Comparison of ENCODE assay signal across 14 mouse cellular contexts in the genomic region with DNA sequence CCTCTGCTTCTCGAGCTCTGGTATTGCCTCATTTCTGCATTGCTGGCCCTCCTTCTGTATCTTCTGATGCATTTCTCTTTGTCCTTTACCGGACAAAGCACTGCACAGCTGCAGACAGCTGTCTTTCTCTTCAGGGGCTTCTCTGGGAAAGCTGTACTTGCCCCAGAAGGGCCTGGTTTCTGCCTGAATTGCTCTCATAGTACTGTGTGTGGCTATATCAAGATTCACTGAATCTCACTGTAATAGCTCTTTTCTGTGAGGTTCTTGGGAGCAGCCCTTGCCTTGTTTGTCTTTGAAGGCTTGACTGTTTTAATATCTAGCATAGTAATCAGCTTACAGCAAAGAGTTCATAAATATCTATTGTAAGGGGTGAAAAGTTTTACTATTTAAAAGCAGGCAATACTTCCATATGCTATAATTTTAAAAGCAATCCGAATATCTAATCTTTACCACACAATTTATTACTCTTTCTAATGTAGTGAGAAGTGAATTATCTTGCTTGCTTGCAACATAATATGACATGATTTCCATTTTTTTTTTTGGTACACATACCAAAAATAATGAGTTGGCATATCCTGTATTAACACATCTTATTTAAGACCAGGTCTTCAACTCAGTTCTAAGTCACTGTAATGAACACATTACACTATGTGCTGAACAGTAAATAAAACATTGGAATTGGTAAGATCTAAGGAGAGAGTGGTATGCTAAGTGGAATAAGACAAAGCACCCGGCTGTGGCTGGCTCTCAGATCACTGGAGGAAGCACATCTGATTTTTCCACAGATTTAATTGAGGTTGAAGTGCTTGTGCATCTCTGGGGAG.
DNase-seq lines count a peak whose midpoint lies in the region; ATAC-seq lines count a peak whose summit lies in the region.
"Had no signal": no experiment of that assay in that cellular context is flagged by ENCODE, and none has a peak within 500 bp of the region (broad histone marks: within the 10 kb centered on the region; RNA-seq: fewer than 3 reads in every experiment).

No protein-coding gene starts in this region.

- no peak overlapping the region for H3K4me3 ChIP-seq in hindbrain, embryonic 10.5 days
- no peak overlapping the region for H3K4me3 ChIP-seq in hindbrain, embryonic 11.5 days (ENCODE audit: low read depth, low read length)
- H3K4me3 ChIP-seq in midbrain, embryonic 11.5 days (ENCODE audit: low read depth, low read length) = no peak overlapping the region
- H3K4me3 ChIP-seq in midbrain, embryonic 16.5 days (ENCODE audit: low read depth, low read length) = no peak overlapping the region
- H3K4me3 ChIP-seq in neural tube, embryonic 14.5 days (ENCODE audit: low read depth, low read length) = no peak overlapping the region
- H3K4me3 ChIP-seq: hindbrain, embryonic 13.5 days; left cerebral cortex, adult 2 months had no signal

- DNase-seq in hindbrain, embryonic 10.5 days (ENCODE audit: low spot score) = no peak
- no peak for DNase-seq in hindbrain, embryonic 11.5 days (ENCODE audit: low spot score)
- DNase-seq in midbrain, embryonic 11.5 days (ENCODE audit: low spot score, missing footprints) = peak; percentile 81
- DNase-seq in lung, postnatal 14 days = peak; percentile 35
- DNase-seq in frontal cortex, adult 2 months (ENCODE audit: extremely low spot score in 1 of 2, low spot score in 1 of 2) = no peak
- no peak for DNase-seq in B cell, adult 2 months
- DNase-seq: cerebellum, adult 11-12 months; thymus, postnatal 25 days had no signal

- no peaks in the 10 kb centered on the region for H3K27me3 ChIP-seq in hindbrain, embryonic 10.5 days (ENCODE audit: insufficient read depth, poor library complexity, severe bottlenecking)
- H3K27me3 ChIP-seq in hindbrain, embryonic 11.5 days (ENCODE audit: control insufficient read depth, insufficient read depth, low read length) = no peaks in the 10 kb centered on the region
- no peaks in the 10 kb centered on the region for H3K27me3 ChIP-seq in midbrain, embryonic 11.5 days (ENCODE audit: control insufficient read depth, insufficient read depth, low read length)
- no peaks in the 10 kb centered on the region for H3K27me3 ChIP-seq in midbrain, embryonic 16.5 days (ENCODE audit: control insufficient read depth, insufficient read depth, low read depth, low read length)
- H3K27me3 ChIP-seq in neural tube, embryonic 14.5 days (ENCODE audit: control insufficient read depth, insufficient read depth, low read length) = no peaks in the 10 kb centered on the region
- H3K27me3 ChIP-seq: hindbrain, embryonic 13.5 days had no signal

- H3K4me1 ChIP-seq in hindbrain, embryonic 10.5 days (replicated peaks) = peaks cover 27% of the 10 kb centered on the region
- H3K4me1 ChIP-seq in hindbrain, embryonic 11.5 days (replicated peaks; ENCODE audit: control insufficient read depth, insufficient read depth, low read length) = no peaks in the 10 kb centered on the region
- H3K4me1 ChIP-seq in midbrain, embryonic 11.5 days (ENCODE audit: control insufficient read depth, insufficient read depth, low read length) = peaks cover 16% of the 10 kb centered on the region
- H3K4me1 ChIP-seq in midbrain, embryonic 16.5 days (ENCODE audit: control insufficient read depth, insufficient read depth, low read length) = peaks cover 6% of the 10 kb centered on the region
- no peaks in the 10 kb centered on the region; the same call in 1 of the 2 replicates for H3K4me1 ChIP-seq in neural tube, embryonic 14.5 days (ENCODE audit: control insufficient read depth, insufficient read depth, low read length)

- no peaks in the 10 kb centered on the region for H3K9me3 ChIP-seq in hindbrain, embryonic 10.5 days
- no peaks in the 10 kb centered on the region for H3K9me3 ChIP-seq in hindbrain, embryonic 11.5 days (ENCODE audit: control insufficient read depth, low read length)
- no peaks in the 10 kb centered on the region for H3K9me3 ChIP-seq in midbrain, embryonic 11.5 days (ENCODE audit: control insufficient read depth, low read length)
- H3K9me3 ChIP-seq in midbrain, embryonic 16.5 days (replicated peaks; ENCODE audit: control insufficient read depth, low read length, poor library complexity, severe bottlenecking) = no peaks in the 10 kb centered on the region
- no peaks in the 10 kb centered on the region for H3K9me3 ChIP-seq in neural tube, embryonic 14.5 days (ENCODE audit: control insufficient read depth, low read length)
- H3K9me3 ChIP-seq: hindbrain, embryonic 13.5 days had no signal

- H3K9ac ChIP-seq in hindbrain, embryonic 11.5 days (ENCODE audit: low read depth, low read length) = no peak overlapping the region
- H3K9ac ChIP-seq in midbrain, embryonic 11.5 days (ENCODE audit: low read length) = no peak overlapping the region
- no peak overlapping the region for H3K9ac ChIP-seq in midbrain, embryonic 16.5 days (ENCODE audit: low read depth, low read length)
- no peak overlapping the region for H3K9ac ChIP-seq in neural tube, embryonic 14.5 days (replicated peaks; ENCODE audit: low read depth, low read length)
- H3K9ac ChIP-seq: hindbrain, embryonic 13.5 days had no signal

- H3K36me3 ChIP-seq in hindbrain, embryonic 10.5 days = no peaks in the 10 kb centered on the region
- H3K36me3 ChIP-seq in hindbrain, embryonic 11.5 days (ENCODE audit: control insufficient read depth, insufficient read depth, low read length) = no peaks in the 10 kb centered on the region
- H3K36me3 ChIP-seq in midbrain, embryonic 11.5 days (ENCODE audit: control insufficient read depth, insufficient read depth, low read length) = no peaks in the 10 kb centered on the region
- no peaks in the 10 kb centered on the region for H3K36me3 ChIP-seq in midbrain, embryonic 16.5 days (ENCODE audit: control insufficient read depth, insufficient read depth, low read length)
- H3K36me3 ChIP-seq in neural tube, embryonic 14.5 days (ENCODE audit: control insufficient read depth, insufficient read depth, low read length) = no peaks in the 10 kb centered on the region
- H3K36me3 ChIP-seq: hindbrain, embryonic 13.5 days had no signal

- ATAC-seq in hindbrain, embryonic 11.5 days (ENCODE audit: low FRiP score) = no peak
- peak; percentile 63 for ATAC-seq in midbrain, embryonic 11.5 days (ENCODE audit: low FRiP score)
- no peak for ATAC-seq in midbrain, embryonic 16.5 days
- peak; percentile 41; the same call in 1 of the 2 replicates for ATAC-seq in neural tube, embryonic 14.5 days (ENCODE audit: low read depth)
- ATAC-seq: activated CD4-positive, CD25-positive, alpha-beta regulatory T cell, adult 4 months had no signal

- 48% methylated on average over 4 of the region's 4 CpGs for WGBS in hindbrain, embryonic 10.5 days
- 44% methylated on average over 4 of the region's 4 CpGs for WGBS in hindbrain, embryonic 11.5 days
- 33% methylated on average over 4 of the region's 4 CpGs for WGBS in midbrain, embryonic 11.5 days
- WGBS in midbrain, embryonic 16.5 days = 33% methylated on average over 4 of the region's 4 CpGs
- WGBS in neural tube, embryonic 14.5 days = 26% methylated on average over 4 of the region's 4 CpGs

- peak overlapping the region; percentile 35; the same call in 1 of the 2 replicates for H3K27ac ChIP-seq in hindbrain, embryonic 10.5 days
- H3K27ac ChIP-seq in hindbrain, embryonic 11.5 days (ENCODE audit: low read depth, low read length) = no peak overlapping the region
- H3K27ac ChIP-seq in midbrain, embryonic 11.5 days (ENCODE audit: low read depth, low read length) = no peak overlapping the region
- no peak overlapping the region for H3K27ac ChIP-seq in midbrain, embryonic 16.5 days (ENCODE audit: low read length)
- no peak overlapping the region for H3K27ac ChIP-seq in neural tube, embryonic 14.5 days (ENCODE audit: low read depth, low read length)
- H3K27ac ChIP-seq: hindbrain, embryonic 13.5 days; left cerebral cortex, adult 2 months had no signal

- no peak overlapping the region for H3K4me2 ChIP-seq in hindbrain, embryonic 11.5 days (replicated peaks; ENCODE audit: low read depth, low read length)
- no peak overlapping the region for H3K4me2 ChIP-seq in midbrain, embryonic 11.5 days
- no peak overlapping the region for H3K4me2 ChIP-seq in midbrain, embryonic 16.5 days (ENCODE audit: low read length)
- H3K4me2 ChIP-seq in neural tube, embryonic 14.5 days (ENCODE audit: low read depth, low read length) = no peak overlapping the region
- H3K4me2 ChIP-seq: hindbrain, embryonic 13.5 days; liver, embryonic 11.5 days had no signal

Comparison
In these comparisons a context has a peak if more than half of its experiments do, and no peak if none do; other contexts are left out.
1. ATAC-seq: peak in midbrain, embryonic 11.5 days (single experiment) and neural tube, embryonic 14.5 days (single experiment); none in hindbrain, embryonic 11.5 days (single experiment) and midbrain, embryonic 16.5 days (single experiment).
2. DNase-seq: peak in midbrain, embryonic 11.5 days (single experiment) and lung, postnatal 14 days (single experiment); none in hindbrain, embryonic 10.5 days (single experiment), hindbrain, embryonic 11.5 days (single experiment), frontal cortex, adult 2 months (0 of 2) and B cell, adult 2 months (0 of 2).